Mouse (Mus musculus) CD4-positive helper T cell, adult 2 months (primary cell): Measurements from ENCODE around the gene Ptprm.

ENCODE experiments used
- DNase-seq: peaks from one replicate; pipeline ENCODE4 v3.0.0-alpha.2; 2012; ENCODE audit warnings: low read depth, missing footprints, low spot score

Gene Ptprm

DNA sequence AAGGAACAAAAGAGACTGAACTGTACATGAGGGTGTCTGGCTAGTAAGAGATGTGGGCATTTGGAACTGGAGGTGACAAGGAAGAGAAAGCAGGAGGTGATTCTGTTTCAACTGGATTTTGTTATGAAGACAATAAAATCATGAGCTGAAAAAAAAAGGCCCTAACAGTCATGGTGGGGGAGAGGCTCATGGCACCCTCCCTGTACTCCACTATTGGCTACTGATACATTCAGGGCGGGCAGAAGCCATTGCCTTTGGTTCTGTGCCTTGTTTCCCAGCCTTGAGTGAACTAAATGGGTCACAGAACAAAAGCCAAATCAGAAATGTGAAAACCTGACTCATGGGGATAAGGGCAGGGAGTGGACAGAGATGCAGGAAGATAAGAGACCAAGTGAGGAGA is 575.2 kb downstream of the Ptprm start:
- no peak for DNase-seq

DNA sequence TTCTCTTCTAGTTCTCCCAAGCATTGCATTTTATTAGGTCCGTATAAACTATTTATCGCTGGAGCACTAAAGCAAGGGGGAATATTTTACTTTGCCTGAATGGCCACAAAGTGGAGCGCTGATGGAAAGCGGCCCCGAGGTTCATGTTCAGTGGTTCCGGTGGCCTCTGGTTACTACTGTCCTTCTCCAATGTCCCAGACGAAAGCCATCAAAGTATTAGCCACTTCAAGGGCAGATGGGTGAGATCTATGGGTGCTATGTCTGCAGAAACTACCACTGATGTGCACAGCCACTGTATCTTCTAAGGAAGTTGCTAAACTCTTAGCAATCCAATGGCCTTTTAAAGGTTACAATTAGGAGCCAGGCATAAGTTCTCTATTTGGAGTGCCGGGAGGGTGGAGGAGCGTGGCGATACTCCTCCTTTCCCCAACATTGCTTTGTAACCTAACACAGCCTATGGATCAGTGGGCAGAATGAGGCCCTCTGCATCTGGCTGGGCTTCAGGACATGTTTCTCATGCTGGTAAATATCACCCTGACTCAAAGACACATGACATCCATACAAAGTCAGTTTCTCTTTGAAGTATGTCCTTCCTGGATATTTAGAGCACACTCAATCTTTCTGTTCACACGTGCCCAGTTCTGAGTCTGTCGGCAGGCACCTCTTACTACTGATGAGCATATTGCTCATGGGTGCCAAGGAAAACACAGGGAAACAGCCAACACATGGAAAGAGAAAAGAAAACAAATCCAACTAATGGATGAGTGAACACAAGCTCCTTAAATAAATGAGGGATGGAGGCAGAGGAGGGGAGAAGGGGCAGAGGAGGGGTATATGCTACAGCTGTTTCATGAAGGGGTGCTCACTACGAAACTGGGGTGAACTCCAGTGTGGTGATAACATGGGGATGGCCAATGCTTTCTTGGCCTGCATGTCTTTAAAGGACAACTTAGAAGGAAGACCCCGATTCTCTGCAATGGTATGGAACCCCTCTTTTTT is 584.6 kb downstream of the Ptprm start:
- DNase-seq = no peak

- no peak for DNase-seq
Measured at GRCm38 (mm10) chr17:66768689-66769275, 585.5 kb downstream of the Ptprm start.

- no peak for DNase-seq
Measured at GRCm38 (mm10) chr17:66766166-66766565, 588.1 kb downstream of the Ptprm start.

DNA sequence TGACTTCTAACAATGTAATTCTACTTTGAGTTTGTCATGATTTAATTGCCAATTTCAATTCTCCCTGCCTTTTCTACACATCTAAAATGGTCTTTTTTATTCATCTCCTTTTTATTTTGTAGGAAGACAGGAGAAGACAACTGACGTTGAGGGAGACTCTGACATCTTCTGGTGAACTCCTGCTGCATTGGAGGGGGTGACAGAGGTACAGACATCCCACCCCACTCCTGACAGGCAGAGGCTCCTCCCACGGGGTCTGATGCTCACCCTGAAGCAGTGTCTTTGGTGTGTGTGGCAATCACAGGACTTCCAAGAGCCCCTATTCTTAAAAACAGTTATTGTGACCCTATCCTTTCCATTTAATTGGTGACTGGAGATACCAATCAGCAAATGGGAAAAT is 589.8 kb downstream of the Ptprm start:
- DNase-seq = no peak

- no peak for DNase-seq
Measured at GRCm38 (mm10) chr17:66762716-66763115, 591.5 kb downstream of the Ptprm start.

- DNase-seq = no peak
Measured at GRCm38 (mm10) chr17:66761326-66762296, 592.6 kb downstream of the Ptprm start.

- DNase-seq = no peak
Measured at GRCm38 (mm10) chr17:66757025-66757511, 597.2 kb downstream of the Ptprm start.

GRCm38 (mm10) chr17:66756500-66756899 is 597.8 kb downstream of the Ptprm start:
- no peak for DNase-seq

DNA sequence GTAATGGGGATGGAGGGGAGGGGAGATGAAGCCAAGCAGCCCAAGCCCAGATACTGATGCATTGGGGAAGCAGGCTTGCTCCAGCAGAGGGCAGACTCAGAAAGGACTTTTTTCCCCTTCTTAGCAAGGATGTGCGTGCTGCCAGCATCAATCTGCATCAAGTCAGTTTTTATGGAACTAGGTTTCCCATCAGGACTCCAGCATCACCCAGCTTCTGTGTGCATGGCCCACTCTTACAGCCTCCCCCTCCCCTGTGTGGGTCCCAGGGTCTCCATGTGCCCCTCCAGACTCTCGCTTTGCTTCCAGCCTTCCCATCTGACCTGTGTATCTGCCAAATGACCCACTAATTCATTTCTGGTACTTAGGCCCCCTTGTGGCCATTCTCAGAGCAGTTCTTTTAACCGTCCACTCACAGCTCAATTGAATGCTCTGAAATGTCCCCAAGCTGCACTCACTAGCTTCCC is 599.0 kb downstream of the Ptprm start:
- no peak for DNase-seq

DNA sequence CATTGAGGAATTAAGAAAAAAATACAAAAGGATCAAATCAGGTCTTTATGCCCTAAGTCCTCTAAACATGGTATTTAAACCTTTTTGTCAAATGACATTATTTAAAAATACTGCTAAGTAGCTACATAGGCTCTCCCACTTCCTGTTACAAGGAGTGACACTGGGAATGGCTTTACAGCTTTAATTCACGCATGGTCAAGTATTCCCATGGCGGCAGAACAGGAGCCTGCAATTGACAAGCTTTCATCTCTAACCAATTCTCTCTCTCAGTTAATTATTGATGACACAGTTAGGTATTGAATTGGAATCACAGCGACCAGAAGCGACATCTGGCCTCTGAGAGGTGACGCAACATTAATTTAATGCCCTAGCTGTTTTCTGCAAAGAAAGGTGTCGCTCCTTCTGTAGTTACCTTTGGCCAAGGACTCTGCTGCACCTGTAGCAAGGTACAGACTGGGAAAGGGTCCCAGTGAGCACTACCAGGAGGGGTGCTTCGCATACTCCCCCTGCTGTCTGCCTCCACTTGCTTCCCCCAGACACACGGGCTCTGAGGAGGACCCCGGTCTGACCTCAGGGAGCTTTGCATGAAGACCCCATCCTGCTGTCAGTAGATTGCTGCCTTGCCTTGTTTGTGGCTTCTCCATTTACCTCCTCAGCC is 599.9 kb downstream of the Ptprm start:
- no peak for DNase-seq

DNA sequence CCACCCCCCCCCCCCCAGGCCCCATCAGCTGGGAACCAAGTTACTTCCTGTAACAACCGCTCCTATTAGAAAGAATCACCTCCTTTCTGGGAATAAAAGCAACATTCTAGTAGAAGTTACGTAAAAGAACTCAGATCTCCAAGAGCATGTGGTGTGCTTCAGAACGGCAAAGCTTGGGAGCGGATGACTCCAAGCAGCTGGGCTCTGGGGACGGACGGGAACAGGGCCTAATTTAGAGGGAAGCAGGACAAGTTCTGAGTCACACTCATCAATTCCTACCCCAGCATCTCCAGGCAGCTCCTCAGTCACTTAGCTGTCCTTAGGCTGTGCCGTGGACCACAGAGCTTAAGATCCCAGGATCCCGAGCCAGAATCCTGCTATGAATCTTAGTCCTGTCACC is 602.5 kb downstream of the Ptprm start:
- DNase-seq = no peak

GRCm38 (mm10) chr17:66750481-66751206 is 603.6 kb downstream of the Ptprm start:
- DNase-seq = no peak

- DNase-seq = no peak
Measured at GRCm38 (mm10) chr17:66749976-66750375, 604.3 kb downstream of the Ptprm start.

DNA sequence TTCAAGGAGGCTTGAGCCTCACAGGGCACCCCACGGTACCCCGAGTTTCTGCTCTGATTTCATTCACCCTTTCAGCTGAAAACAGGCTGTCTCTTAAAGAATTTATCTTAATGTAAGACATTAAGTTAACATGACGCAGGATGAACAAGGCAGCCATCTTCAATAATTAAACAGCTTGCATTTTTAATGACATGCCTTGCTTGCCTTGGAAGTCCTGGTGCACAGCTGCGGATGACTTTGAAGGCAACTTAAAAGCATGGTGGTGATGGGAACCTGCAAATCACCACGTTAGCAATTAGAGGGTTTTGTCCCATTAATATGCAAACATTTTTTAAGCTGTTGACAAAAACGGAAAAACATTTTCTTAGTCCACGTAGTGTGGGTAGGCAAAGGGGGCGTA is 607.8 kb downstream of the Ptprm start:
- no peak for DNase-seq

- DNase-seq = no peak
Measured at GRCm38 (mm10) chr17:66743321-66743720, 610.9 kb downstream of the Ptprm start.

- DNase-seq = no peak
Measured at GRCm38 (mm10) chr17:66738779-66739345, 615.4 kb downstream of the Ptprm start.

GRCm38 (mm10) chr17:66738331-66738730 is 615.9 kb downstream of the Ptprm start:
- DNase-seq = no peak

GRCm38 (mm10) chr17:66736450-66736849 is 617.8 kb downstream of the Ptprm start:
- DNase-seq = no peak

GRCm38 (mm10) chr17:66733541-66733940 is 620.7 kb downstream of the Ptprm start:
- no peak for DNase-seq
